Mouse (Mus musculus): ENCODE data around the gene Slu7.
A peak's percentile ranks its signal among the peaks of the same experiment; 100 is the strongest.

Gene Slu7

DNA sequence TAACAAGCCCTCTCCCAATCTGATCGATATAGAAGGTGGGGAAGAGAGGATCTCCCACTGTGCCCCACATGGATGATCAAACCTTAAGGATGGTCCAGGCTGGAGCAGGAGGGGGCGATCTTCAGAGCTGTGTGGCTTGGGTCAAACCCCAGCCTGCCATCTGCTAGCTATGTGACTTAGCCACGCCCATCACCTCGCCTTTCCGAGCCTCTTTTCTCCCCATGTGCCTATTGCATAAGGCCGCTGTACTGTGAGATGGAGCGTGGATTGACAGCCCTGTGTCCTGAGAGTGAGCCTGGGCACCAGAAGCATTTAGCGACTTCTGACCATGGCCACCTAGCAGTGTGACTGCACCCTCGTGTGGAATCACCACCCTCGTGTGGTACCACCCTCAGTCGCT, 51.1 kb downstream of the Slu7 start:
- DNase-seq (ENCODE audit: low spot score): no peak

DNA sequence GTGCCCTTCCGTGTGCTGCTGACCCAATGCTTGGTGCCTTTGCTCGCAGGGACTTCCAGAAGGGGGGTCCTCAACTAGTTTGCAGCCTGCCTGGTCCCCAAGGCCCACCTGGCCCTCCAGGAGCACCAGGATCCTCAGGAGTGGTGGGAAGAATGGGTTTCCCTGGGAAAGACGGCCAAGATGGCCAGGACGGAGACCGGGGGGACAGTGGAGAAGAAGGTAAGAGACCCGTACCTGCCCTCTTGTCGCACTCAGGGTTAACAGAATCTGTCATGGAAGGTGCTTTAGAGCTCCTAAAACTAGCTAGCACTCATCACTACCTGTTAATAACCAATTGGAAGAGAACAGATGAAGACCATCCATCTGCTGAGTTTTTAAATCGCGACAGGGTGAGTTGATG, 52.3 kb downstream of the Slu7 start:
- DNase-seq (ENCODE audit: low spot score): no peak

DNA sequence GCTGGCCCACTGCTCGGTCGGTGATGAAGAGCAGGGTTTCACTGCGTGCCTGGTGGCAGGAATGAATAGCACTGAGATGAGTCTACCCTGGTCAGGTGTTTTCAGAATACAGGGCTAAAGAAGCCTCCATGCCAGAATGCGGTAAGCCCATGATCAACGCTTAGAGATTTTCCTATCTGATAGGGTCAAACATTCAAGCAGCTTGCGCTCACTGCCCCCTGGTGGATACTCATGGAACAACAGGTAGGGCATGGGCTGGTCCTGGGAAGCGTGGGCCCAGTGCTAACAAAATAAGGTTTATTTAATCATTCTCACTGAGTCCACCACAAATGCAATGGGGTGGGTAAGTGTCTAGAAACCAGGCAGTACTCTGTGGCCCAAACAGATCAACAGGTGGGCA, 59.1 kb downstream of the Slu7 start:
- DNase-seq (ENCODE audit: low spot score): peak; percentile 82

DNA sequence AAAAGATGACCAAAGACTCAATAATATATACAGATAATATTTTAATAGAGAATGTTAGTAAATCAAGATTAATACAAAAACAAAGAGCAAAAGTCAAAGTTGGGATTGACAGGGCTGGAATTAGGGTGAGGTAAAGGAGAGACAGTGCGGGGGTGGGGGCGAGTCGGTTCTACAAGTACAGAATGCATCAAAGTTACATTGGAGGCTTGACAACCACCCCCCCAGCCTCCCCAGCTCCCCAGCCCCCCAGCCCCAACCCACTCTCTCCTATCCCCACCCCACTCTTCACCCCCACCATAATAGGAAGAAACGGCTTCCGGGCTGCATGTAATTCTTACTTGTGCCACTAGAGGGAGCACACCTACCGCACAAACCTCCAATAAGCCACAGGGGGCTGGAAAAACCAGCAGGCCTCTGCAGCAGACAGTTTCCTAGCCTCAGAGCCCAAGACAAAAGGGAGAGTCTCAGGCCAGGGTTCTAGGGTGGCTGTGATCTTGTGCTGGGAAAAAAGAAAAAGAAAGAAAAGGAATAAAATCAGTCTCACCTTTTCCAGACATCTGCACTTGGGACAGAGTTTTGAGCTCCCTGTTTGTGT, 60.4 kb downstream of the Slu7 start:
- peak; percentile 69 for DNase-seq (ENCODE audit: low spot score)

DNA sequence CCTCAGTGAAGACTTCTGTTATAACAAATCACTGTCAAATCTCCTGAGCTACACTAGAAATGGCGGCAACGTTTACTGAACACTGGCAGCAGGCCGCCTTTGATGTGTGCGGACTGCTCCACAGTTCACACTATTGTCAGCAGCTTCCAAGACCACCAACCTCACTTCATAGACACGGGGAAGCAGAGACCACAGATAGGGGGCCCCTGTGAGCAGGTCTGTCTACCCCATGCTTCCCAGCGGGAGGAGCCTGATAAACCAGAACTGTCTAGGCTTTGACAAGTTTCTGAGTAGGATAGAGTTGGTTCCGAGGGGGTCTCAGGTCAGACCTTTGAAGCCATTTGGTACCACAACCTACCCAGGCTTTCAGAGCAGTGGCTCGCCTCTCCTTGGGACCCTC, 61.5 kb downstream of the Slu7 start:
- DNase-seq (ENCODE audit: low spot score): no peak

DNA sequence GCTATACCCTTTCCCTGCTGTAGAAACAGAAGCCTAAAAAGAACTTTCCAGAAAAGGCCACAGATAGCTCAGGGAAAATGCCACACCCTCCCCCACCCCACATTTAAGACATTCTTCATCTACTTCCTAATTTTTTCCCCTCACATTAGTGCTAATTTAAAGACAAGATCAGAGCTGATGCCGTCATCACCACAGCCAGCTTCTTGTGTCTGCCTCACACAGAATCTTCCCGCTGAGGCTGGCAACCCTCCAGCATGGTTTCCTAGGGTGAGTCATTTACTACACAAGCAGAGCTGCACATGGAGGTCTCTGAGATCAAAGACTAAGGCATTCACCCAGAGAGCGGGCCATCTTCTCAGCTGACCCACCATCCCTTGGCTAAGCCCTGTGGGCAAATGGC, 62.0 kb downstream of the Slu7 start:
- DNase-seq (ENCODE audit: low spot score): peak; percentile 69
